Comparison of ENCODE assay signal across 35 mouse cellular contexts in the genomic region with DNA sequence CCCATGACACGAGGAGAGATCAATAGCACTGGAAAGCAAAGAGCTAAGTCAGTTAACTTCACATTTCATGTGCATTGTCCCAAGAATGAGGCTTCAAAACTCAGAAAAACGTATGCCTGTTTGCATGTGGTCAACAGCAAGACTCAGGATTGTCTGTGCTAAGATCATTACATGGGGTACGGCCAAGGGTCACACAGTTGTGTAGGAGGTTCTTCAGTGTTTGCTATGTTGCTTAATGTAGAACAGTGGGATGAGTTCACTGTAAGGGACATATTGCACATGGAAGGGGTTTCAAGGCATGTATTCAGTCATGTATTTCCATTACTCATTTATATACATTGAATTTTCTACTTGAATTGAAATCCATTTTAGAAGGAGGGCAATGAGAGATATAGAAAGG.
"Had no signal": no experiment of that assay in that cellular context is flagged by ENCODE, and none has a peak within 500 bp of the region (broad histone marks: within the 10 kb centered on the region; RNA-seq: fewer than 3 reads in every experiment).

No protein-coding gene starts in this region.

- ATAC-seq: hindbrain, embryonic 16.5 days; hindbrain, postnatal 0 days; inflammation-experienced regulatory T-cells, adult 6 months; intestine, embryonic 15.5 days; intestine, embryonic 16.5 days; intestine, postnatal 0 days had no signal

- H3K4me3 ChIP-seq: heart, adult 2 months; heart, embryonic 12.5 days; heart, embryonic 13.5 days; heart, embryonic 15.5 days; hindbrain, embryonic 10.5 days; hindbrain, embryonic 12.5 days; hindbrain, embryonic 13.5 days; hindbrain, embryonic 15.5 days; intestine, embryonic 15.5 days; kidney, embryonic 15.5 days; layer of hippocampus, adult 2 months had no signal

- H3K4me2 ChIP-seq: heart, embryonic 11.5 days; heart, embryonic 12.5 days; heart, embryonic 13.5 days; heart, embryonic 15.5 days; hindbrain, embryonic 12.5 days; hindbrain, embryonic 13.5 days; hindbrain, embryonic 14.5 days; hindbrain, embryonic 15.5 days; intestine, embryonic 15.5 days; kidney, embryonic 15.5 days had no signal

- DNase-seq: heart, adult 18-20 months; heart, adult 2 months; heart, postnatal 14 days; heart, postnatal 36 days; heart, postnatal 4 days; kidney, adult 11 months; kidney, adult 18-20 months; kidney, adult 2 months; kidney, adult 8-10 months; kidney, adult 9 months; kidney, postnatal 10 days; kidney, postnatal 14 days; kidney, postnatal 25 days; kidney, postnatal 36 days; kidney, postnatal 4 days; layer of hippocampus, adult 9-11 months; layer of hippocampus, postnatal 36 days had no signal

- H3K4me1 ChIP-seq: heart, embryonic 12.5 days; heart, embryonic 13.5 days; heart, embryonic 15.5 days; kidney, embryonic 15.5 days had no signal

- H3K36me3 ChIP-seq: heart, embryonic 12.5 days; heart, embryonic 13.5 days; heart, embryonic 15.5 days; hindbrain, embryonic 10.5 days; hindbrain, embryonic 12.5 days; hindbrain, embryonic 13.5 days; hindbrain, embryonic 15.5 days; intestine, embryonic 15.5 days; kidney, embryonic 15.5 days had no signal

- H3K27ac ChIP-seq: heart, adult 2 months; heart, embryonic 13.5 days; heart, embryonic 15.5 days; hindbrain, embryonic 10.5 days; hindbrain, embryonic 12.5 days; hindbrain, embryonic 13.5 days; hindbrain, embryonic 14.5 days; hindbrain, embryonic 15.5 days; hindbrain, postnatal 0 days; intestine, embryonic 15.5 days; kidney, embryonic 15.5 days; kidney, postnatal 0 days; layer of hippocampus, adult 2 months had no signal

- H3K9ac ChIP-seq: heart, embryonic 12.5 days; heart, embryonic 13.5 days; heart, embryonic 15.5 days; hindbrain, embryonic 12.5 days; hindbrain, embryonic 13.5 days; hindbrain, embryonic 14.5 days; hindbrain, embryonic 15.5 days; intestine, embryonic 15.5 days; kidney, embryonic 15.5 days had no signal

- H3K27me3 ChIP-seq: heart, embryonic 12.5 days; heart, embryonic 13.5 days; heart, embryonic 15.5 days; hindbrain, embryonic 12.5 days; hindbrain, embryonic 13.5 days; hindbrain, embryonic 15.5 days; intestine, embryonic 15.5 days; kidney, embryonic 15.5 days had no signal

- H3K9me3 ChIP-seq: heart, embryonic 12.5 days; heart, embryonic 13.5 days; heart, embryonic 15.5 days; hindbrain, embryonic 10.5 days; hindbrain, embryonic 12.5 days; hindbrain, embryonic 13.5 days; hindbrain, embryonic 15.5 days; intestine, embryonic 15.5 days; kidney, embryonic 15.5 days had no signal
